Mouse (Mus musculus) neutrophil, adult 83 days (primary cell): ENCODE results near the gene Clca1. TPM values are rescaled to one million over a fixed set of nuclear protein-coding genes. Genes with fewer than 3 reads are reported as not detected.

ENCODE experiments used
- total RNA-seq, 2 experiments: library from RNA; stranded (reverse); gene quantifications; one replicate each; pipeline ENCODE4 v1.2.4; 2023

The Clca1 gene
- not detected for total RNA-seq

GRCm38 (mm10) chr3:145032676-145033075 is at the start of gene Clca1:
TSS of gene Clca1 (minus strand) at chr3:145032776.

DNA sequence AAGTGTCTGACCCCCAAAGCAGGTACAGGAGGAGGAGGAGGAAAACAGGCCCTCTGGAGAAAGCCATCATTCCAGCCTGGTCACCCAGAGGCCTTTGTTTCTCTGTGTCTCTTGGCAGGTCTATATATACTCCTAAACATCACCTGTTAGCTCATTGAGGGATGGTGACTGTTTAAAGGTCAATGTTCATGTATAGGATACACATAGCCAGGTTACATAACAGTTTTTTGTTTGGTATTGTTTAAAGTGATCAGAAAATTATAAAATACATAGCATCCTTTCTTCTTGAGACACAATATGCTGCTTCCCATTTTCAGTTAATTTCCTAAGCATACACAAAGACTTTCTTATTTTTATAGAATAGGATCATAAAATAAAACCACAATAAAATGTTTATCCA is 57.6 kb downstream of the Clca1 start, which contains the start of gene Clca4a:
Gene Clca4a, minus strand, starts transcription at position 101 of the 400 bp plus-strand sequence.

Other genes starting within 250 kb of the Clca1 start
- not detected for gene Clca3a2, start 213.3 kb downstream of the Clca1 start, total RNA-seq
- not detected for gene Clca3b, start 183.4 kb downstream of the Clca1 start, total RNA-seq
- not detected for gene Clca4b, start 100.2 kb downstream of the Clca1 start, total RNA-seq
- not detected for gene Clca4a, start 57.7 kb downstream of the Clca1 start, total RNA-seq
- gene Clca2, start 66.7 kb upstream of the Clca1 start, total RNA-seq = not detected
- 10 to 100 TPM; 11.3 to 12.4 TPM for gene Odf2l, start 85.8 kb upstream of the Clca1 start, total RNA-seq